Mouse (Mus musculus) megakaryocyte, adult 5-6 weeks (primary cell): ENCODE results near the gene Ttc9. TPM values are rescaled to one million over a fixed set of nuclear protein-coding genes. Genes with fewer than 3 reads are reported as not detected.

Source experiments
- total RNA-seq, 2 experiments: library from RNA; stranded (forward) in 1 of 2; stranded (reverse) in 1 of 2; fragments of 153-499, 151-499 nt in 1 of 2; fragments of 221-1000, 200-1000 nt in 1 of 2; gene quantifications; 2 replicates each; pipeline versions ENCODE4 v1.2.3 to v1.2.4; 2015 to 2017

Ttc9 gene
- total RNA-seq, 2 experiments from 2014 or later: 0.31 TPM; not detected in 1

Other genes with a start within 250 kb of the Ttc9 start
- gene Adam4, start 209.3 kb upstream of the Ttc9 start, total RNA-seq (2015): 1.1 and 1.4 TPM in 2 replicates
- gene Adam4, start 209.3 kb upstream of the Ttc9 start, total RNA-seq (2017): 0.28 and 0.48 TPM in 2 replicates
- gene Cox16, start 146.1 kb upstream of the Ttc9 start, total RNA-seq (2015): 118 and 132 TPM in 2 replicates
- 90.5 and 97.7 TPM in 2 replicates for gene Cox16, start 146.1 kb upstream of the Ttc9 start, total RNA-seq (2017)
- 3.2 and 6.1 TPM in 2 replicates for gene Gm20498, start 98.3 kb upstream of the Ttc9 start, total RNA-seq (2015)
- 33.4 and 44.2 TPM in 2 replicates for gene Gm20498, start 98.3 kb upstream of the Ttc9 start, total RNA-seq (2017)
- 22.8 and 23.5 TPM in 2 replicates for gene Synj2bp, start 98.3 kb upstream of the Ttc9 start, total RNA-seq (2015)
- 30.8 and 34.1 TPM in 2 replicates for gene Synj2bp, start 98.3 kb upstream of the Ttc9 start, total RNA-seq (2017)
- 0.14 TPM in 1 of 2 replicates, not detected in the other for gene Adam21, start 62.8 kb upstream of the Ttc9 start, total RNA-seq (2015)
- 0.16 TPM in 1 of 2 replicates, not detected in the other for gene Adam21, start 62.8 kb upstream of the Ttc9 start, total RNA-seq (2017)
- 42.1 and 45.7 TPM in 2 replicates for gene Med6, start 36.2 kb upstream of the Ttc9 start, total RNA-seq (2015)
- 81.4 and 91.0 TPM in 2 replicates for gene Med6, start 36.2 kb upstream of the Ttc9 start, total RNA-seq (2017)
- gene Map3k9, start 149.9 kb downstream of the Ttc9 start, total RNA-seq (2015): 4.6 TPM in 2 replicates
- 6.3 and 11.0 TPM in 2 replicates for gene Map3k9, start 149.9 kb downstream of the Ttc9 start, total RNA-seq (2017)
- gene Pcnx, start 228.8 kb downstream of the Ttc9 start, total RNA-seq (2015): 33.1 and 40.1 TPM in 2 replicates
- 13.1 and 18.8 TPM in 2 replicates for gene Pcnx, start 228.8 kb downstream of the Ttc9 start, total RNA-seq (2017)